Mouse (Mus musculus) myocyte (in vitro differentiated cells): ENCODE measurements around the gene Aspg.

ENCODE experiments used
- CEBPB ChIP-seq: IDR thresholded peaks from 2 replicates; pipeline ENCODE4 v1.6.1; 2011; ENCODE audit warnings: mild to moderate bottlenecking, moderate library complexity; ENCODE audit not compliant: poor library complexity, insufficient read depth, severe bottlenecking
- MAX ChIP-seq: IDR thresholded peaks from one replicate; pipeline ENCODE4 v1.6.1; 2011; ENCODE audit warnings: low read depth, mild to moderate bottlenecking, control low read depth
- POLR2A ChIP-seq: IDR thresholded peaks from one replicate; pipeline ENCODE4 v1.6.1; 2011; ENCODE audit warnings: low read depth, mild to moderate bottlenecking, control low read depth, moderate library complexity; ENCODE audit not compliant: insufficient read length
- POLR2AphosphoS2 ChIP-seq: IDR thresholded peaks from one replicate; pipeline ENCODE4 v1.6.1; 2011; ENCODE audit warnings: low read depth, control low read depth; ENCODE audit not compliant: insufficient read length
- REST ChIP-seq: IDR thresholded peaks from one replicate; pipeline ENCODE4 v1.6.1; 2011; ENCODE audit warnings: mild to moderate bottlenecking, control low read depth, moderate library complexity; ENCODE audit not compliant: insufficient read depth, insufficient read length
- TCF3 ChIP-seq: IDR thresholded peaks from one replicate; pipeline ENCODE4 v1.6.1; 2011; ENCODE audit warnings: low read depth, control low read depth; ENCODE audit not compliant: insufficient read length
- USF1 ChIP-seq: IDR thresholded peaks from one replicate; pipeline ENCODE4 v1.6.1; 2011; ENCODE audit warnings: low read depth, mild to moderate bottlenecking, control low read depth, moderate library complexity

- no peak for TF ChIP-seq USF1
- no peak for TF ChIP-seq POLR2A
- no peak for TF ChIP-seq REST
- no peak for TF ChIP-seq CEBPB
- TF ChIP-seq POLR2AphosphoS2: no peak
- TF ChIP-seq TCF3: no peak
- TF ChIP-seq MAX: no peak
Observed at GRCm38 (mm10) chr12:112111323-112111722, 4.8 kb downstream of the Aspg start.
